Mouse (Mus musculus): ENCODE measurements around the gene Usp33.
A peak's percentile ranks its signal among the peaks of the same experiment; 100 is the strongest.

The Usp33 gene

DNA sequence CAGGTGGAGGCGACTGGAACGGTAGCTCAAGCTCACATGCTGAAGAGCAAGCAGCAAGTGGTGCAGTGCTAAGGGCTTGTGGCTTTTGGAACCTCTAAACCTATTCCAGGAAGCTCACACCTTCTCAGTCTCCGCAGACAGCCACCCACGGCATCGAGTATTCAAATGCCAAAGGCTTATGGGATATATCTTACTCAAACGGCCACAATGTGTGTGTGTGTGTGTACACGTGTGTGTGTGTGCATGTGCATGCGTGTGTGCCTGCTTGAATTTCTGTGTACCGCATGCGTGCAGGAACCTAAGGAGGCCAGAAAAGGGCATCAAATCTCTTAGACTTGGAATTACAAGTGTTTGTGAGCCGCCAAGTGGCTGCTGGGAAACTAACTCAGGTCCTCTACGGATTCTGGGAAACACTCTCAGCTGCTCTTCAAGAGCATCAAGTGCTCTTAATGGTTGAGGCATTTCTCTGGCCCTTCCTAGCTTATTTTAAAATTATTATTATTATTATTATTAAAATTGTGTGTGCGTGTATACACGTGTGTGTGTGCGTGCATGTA, 3.2 kb upstream of the Usp33 start:
- DNase-seq (ENCODE audit: low spot score in 2 of 2) = no peak

DNA sequence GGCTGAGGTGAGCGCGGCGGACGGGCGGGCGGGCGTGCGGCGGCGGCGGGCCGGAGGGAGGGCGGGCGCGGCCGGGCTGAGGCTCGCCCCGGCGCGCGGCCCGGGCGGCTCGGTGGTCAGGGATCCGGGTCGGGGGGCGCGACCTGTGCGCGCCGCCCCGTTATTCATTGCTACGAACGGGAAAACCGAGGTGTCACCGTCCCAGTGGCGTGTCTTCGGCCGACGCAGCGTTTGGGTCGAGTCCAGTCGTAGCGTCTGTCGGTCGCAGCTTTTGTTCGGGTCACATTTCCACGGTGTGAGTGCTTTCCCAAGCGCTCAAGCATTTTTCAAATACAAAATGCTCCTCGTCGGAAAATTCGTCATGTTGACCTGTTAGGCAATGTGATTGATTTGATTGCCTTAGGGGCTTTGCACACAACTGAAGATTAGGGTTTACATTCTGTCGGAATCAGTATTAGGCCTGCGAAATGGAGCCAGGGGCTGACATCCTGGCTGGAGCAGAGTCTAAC, 409 bp downstream of the Usp33 start:
- peak in 1 of 2 experiments; percentile 16 for DNase-seq (ENCODE audit: low spot score in 2 of 2)

DNA sequence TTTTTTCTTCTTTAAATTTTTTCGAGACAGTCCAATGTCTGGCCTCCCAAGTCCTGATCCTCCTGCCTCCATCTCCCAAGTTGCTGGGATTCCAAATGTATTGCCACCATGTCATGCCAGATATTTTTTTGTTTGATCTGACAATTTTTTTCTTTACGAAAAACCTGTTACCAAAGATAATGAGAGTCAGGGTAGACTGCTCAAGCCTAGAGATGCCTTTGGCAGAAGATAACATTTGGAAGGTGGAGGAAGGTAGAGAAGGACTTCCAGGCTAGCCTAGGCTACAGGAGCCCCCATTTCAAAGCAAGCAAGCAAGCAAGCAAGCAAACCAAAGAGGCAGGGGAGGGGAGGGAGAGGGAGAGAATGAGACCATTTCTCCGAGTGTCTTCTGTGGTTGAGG, 949 bp downstream of the Usp33 start:
- DNase-seq (ENCODE audit: low spot score in 2 of 2) = no peak

DNA sequence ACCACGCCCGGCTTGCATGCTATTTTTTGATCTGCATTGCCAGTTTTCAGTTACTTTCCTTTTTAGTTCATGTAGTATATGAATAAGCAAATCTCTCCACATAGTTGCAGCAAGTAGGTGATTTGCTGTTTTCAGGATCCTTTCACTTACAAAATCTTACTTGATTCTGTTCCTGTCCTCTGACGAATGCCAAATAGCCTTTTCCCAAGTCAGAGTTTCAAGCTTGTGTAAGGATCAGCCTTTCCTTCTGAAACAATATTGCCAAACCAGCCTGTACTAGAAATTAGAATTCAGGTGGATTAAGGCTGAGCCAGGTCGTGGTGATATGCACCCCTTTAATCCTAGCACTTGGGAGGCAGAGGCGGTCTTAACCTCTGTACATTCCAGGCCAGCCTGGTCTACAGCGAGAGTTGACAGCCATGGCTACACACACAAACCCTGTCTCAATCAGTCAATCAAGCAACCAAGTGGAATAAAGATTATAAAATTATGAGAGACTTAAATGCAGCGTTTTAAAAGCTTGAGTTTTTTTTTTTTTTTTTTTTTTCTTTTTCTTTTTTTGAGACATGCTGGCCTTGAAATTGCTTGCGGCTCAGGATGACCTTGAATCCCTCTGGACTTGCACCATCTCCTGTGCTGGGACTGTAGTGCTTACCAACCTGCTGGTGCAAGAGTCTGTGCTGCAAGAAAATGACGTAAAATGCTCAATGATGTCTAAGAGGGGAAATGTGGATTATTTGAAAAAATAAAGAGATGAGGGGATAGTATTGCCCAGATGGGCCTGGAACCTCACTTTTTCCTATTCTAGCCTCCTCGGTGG, 1.9 kb downstream of the Usp33 start:
- no peak for DNase-seq (ENCODE audit: low spot score in 2 of 2)

DNA sequence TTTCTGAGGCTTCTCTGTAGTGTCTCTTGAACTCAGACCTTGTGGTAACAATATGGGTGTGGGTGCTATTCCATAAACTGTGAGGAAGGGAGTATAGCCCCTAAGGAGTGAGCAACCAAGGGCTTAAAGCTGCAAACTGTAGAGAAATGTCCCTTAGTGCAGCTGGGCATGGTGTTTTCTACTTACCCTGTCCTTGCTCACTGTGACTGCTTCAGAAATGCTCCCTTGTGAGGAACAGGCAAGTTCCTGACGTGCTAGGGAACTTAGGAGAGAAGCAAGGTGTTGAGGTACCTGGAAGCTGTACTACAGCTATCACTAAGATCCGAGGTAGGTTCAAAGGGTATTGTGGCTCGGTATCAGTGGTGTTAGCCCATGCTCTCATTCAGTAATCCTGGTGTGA, 4.2 kb downstream of the Usp33 start:
- no peak for DNase-seq (ENCODE audit: low spot score in 2 of 2)

DNA sequence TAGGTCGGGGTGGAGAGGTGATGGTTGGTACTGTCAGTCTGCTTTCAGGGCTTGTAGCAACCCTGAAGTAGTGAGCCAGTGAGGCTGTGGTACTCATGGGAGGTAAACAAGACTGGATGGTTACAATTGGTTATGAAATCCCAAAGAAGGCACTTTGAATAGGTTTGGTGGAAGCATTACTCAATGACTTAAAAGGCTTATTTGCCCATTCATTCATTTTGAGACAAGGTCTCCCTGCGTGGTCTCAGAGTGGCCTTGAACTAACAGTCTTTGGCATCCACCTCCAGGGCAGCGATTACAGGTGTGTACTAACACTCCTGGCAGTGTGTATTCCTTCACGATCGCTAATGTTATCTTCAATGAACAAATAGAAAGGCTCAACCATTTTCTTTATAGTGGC, 4.7 kb downstream of the Usp33 start:
- DNase-seq (ENCODE audit: low spot score in 2 of 2) = no peak

DNA sequence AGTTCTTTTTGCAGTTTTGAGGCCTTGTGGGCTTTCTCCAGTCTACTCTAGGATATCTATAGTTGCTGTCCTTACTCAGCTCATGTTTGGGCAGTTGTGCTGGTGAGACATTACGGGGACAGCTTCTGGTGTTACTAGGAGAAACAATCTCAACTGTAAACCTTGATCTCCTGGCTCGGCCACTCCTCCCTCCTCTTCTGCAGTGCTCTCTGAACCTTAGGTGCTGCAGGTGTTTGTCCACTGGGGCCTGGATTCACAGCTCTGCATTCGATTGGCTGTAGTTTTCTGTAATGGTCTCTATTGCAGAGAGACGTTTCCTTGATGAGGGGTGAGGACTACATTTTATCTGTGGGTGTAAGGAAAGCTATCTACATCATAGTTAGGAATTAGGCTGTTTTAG, 6.0 kb downstream of the Usp33 start:
- DNase-seq (ENCODE audit: low spot score in 2 of 2) = no peak

DNA sequence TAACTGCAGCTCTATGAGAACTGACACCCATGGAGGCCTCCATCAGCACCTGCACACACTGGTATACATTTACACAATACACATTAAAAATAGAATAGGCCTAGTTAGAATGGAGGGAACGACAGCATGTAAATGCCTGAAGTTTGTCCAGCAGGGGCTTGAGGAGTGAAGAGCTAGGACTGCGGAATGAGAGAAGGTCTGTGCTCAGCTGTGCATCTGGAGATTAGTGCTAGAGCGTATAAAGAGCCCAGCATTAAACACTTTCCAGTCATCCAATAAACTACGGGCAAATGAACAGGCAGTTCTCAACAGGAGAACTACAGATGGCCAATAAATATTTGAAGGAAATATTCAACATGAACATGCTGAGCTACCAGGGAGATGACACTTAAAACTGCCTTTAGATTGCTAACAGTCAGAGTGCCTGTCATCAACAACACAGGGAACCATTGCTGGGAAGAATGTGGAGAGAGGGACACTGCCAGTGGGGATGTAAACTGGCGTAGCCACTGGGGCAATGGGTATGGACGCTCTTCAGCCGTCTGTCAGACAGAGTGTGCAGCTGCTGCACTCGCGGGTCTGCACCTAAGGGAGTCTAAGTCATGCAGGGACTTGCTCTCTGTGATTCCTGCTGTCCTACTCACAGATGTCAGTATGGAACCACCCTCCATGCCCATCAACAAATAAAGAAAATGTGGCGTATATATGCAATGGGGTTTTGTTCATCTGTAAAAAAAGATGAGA, 7.3 kb downstream of the Usp33 start:
- no peak for DNase-seq (ENCODE audit: low spot score in 2 of 2)

DNA sequence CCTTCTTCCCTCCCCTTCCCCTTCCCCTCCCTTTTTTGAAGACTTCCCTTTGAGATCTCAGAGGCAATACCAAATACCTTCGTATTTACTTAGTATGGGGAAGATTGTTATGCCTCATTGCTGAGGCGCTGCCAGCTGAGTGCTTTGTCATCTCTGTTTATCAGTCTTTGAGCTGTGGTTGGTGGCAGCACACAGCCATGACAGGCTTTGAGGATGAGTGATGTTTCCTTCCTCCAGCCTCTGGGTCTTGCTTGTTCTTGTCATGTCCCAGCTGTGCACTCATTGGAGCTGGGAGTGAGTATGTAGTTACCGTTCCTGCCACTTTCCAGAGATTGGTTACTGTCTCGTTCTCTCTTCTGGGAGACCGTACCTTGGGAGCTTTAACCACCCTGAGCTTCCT, 9.1 kb downstream of the Usp33 start:
- peak in 1 of 2 experiments; percentile 12 for DNase-seq (ENCODE audit: low spot score in 2 of 2)

DNA sequence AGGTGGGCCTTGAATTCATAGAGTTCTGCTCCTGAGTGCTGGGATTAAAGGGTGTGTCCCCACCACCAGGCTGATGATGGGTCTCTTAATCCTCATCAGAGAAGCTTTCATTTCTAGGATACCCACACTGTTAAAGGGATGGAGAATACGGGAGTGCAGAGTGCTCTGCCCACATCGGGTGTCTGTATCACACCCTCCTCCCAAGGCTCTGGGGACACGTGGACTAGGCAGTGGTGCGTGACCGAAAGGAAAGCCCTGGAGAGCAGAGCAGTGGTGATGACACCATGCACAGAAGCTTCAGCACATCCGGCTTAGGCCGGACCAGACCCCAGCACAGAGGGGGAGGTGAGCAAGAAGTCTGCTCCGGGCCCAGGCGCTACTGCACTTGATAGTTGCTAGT, 10.5 kb downstream of the Usp33 start:
- DNase-seq (ENCODE audit: low spot score in 2 of 2) = no peak

DNA sequence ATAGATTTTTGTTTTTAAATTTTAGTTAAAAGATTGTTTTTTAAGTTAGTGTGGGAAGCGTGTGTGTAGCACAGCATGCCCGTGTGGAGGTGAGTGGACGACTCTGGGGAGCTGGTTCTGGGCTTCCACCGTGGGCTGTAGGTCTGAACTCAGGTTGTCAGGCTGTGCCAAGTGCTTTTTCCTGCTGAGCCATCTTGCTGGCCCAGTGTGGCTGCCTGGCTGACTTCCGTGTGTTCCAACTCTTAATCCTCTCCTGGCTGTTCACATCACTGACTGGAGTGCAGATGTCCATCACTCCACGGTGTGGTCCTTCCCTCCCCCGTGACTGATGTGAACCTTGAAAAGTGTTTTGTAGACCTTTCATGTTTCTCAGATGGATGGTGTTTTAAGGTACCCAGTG, 12.9 kb downstream of the Usp33 start:
- DNase-seq (ENCODE audit: low spot score in 2 of 2) = no peak

DNA sequence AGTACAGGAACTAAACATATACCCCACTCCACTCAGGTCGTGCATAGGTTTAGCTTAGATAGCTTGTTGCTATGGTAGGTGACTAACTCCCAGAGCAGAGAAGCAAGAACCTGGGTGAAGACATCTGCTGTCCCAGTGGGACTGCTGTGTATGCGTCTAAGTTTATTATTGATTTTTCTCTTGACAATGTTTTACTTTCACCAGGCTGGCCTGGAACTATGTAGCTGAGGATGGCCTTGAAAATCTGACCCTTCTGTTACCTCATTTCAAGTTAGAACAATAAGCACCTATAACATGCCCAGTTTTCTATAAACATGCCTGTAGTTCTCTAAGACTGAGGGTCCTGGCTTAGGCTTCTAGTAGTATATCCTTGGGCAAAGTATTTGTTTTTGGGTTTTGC, 17.9 kb downstream of the Usp33 start:
- DNase-seq (ENCODE audit: low spot score in 2 of 2) = no peak

DNA sequence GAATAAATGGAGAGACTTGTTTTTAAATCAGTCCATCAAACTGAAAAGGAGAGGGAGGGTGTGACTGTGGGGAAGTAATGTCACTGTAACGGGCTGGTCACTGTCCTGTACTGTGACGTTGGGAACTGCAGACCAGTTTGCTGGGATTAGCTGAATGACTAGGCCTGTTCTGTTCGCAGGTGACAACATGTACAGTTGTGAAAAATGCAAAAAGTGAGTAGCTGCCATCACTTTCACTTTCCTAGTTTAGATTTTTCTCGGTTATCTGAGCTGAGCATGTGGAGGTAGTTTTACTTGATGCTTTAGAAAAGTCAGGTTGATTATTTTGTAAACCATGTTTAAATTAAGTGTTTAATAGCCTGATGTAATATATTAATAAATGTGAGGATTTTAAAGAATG, 29.8 kb downstream of the Usp33 start:
- DNase-seq (ENCODE audit: low spot score in 2 of 2) = no peak

DNA sequence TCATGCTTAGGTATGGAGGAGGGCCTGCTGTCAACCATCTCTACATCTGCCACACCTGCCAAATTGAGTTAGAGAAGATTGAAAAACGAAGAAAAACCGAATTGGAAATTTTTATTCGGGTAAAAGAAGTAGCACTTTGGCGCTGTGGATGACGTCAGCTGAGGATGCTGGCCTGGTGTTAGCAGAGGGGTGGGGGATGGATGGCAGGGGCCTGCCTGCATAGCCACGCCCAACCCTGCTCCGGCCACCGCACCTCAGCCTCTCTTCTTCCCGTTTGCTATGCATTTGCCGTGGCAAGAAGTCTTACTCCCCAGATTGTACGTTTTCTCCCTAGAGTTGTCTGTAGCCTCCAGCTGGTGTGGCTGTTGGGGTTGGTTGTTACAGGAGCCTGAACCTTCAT, 37.8 kb downstream of the Usp33 start:
- DNase-seq (ENCODE audit: low spot score in 2 of 2) = no peak

DNA sequence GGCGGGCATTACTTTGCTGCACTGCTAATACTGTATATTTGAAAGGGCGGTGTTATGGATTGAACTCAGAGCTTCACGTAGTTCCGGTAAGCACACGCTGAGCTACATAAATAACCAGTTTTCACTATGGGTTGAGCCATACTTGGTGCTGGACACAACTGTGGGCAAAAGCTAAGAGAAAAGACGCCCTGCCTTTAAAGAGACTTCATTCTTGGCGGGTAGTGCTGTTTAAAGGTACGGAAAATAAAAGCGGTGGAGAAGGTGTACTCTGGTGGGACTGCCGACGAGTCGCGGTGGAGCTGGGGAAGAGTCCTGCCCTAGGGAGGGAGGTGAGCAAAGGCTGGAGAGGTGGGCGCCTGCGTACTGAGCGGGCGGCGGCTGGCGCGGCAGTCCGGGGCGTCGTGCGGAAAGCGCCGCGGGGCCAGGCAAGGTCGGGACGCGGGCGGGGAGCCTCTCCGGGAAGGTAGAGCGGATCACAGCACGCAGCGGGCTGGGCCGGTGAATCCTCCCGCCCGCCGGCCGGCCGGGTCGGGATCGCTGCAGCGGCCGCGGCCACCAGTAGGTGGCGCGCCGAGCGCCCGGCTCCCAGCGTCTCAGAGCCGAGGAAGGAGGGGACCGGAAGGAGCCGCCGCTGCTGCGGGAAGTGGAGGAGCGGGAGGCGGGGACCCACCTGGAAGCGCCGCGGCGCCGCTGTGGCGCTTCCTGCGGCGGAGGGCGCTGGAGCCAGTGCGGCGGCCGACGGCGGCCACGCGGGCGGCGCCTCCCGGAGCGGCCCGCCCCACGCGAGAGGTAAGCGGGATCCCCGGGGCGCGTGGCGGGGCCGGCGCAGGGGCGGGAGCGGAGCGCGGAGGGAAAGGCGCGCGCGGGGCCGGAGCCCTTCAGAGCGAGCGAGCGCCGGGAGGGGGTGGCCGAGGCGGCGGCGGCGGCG, 49.3 kb downstream of the Usp33 start, which contains the start of gene Zzz3:
Gene Zzz3, plus strand, starts transcription at position 124 of the 928 bp plus-strand sequence.
- peak; percentile 87 to 88 for DNase-seq (ENCODE audit: low spot score in 2 of 2)

DNA sequence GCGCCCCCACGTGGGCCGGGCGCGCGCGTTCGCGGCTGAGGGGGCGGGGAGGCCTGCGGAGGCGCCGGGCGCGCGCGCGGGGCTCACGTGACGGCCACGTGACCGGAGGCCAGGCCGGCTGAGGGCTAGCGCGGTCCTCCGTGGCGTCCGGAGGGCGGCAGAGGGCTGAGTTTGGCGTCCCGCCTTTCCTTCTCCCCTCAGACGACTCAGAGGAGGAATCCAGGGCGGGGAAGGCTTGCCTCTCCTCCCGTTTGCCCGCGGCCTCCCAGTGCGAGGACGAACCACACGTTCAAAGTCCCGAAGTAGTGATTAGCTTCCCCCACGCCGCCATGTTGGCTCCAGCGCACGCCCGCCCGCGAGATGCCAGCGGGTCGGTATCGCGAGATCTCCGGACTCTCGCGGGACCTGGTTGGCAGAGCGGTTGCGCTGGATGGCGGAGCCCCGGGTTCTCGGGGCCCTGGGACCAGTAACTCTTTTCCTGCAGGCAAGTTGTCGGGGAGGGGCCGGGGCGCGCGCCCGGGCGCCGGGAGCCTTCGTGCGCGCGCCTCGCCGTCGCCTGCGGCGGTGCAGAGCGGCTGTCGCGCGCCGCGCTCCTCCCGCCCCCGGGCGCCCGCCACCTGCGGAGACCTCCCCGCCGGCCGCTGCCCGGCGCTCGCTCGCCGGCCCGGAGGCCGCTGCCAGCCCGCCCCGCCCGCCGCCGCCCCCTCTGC, 50.2 kb downstream of the Usp33 start:
- peak; percentile 97 to 99 for DNase-seq (ENCODE audit: low spot score in 2 of 2)

DNA sequence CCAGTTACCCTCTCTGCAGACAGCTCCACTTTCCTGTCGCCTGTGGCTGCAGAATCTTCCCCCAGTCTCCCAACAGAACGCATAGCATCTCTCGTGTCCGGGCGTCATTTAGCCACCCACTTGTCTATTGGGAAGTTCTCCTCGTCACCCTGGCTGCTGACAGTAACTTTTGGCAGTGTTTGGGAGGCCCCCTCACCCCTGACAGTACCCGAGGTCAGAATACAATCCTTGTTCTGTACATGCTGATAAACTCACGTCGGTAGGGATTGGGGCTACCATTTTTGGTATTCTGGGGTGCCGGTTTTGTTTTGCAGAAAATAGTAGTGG, 50.7 kb downstream of the Usp33 start:
- DNase-seq (ENCODE audit: low spot score in 2 of 2) = peak in 1 of 2 experiments; percentile 44

DNA sequence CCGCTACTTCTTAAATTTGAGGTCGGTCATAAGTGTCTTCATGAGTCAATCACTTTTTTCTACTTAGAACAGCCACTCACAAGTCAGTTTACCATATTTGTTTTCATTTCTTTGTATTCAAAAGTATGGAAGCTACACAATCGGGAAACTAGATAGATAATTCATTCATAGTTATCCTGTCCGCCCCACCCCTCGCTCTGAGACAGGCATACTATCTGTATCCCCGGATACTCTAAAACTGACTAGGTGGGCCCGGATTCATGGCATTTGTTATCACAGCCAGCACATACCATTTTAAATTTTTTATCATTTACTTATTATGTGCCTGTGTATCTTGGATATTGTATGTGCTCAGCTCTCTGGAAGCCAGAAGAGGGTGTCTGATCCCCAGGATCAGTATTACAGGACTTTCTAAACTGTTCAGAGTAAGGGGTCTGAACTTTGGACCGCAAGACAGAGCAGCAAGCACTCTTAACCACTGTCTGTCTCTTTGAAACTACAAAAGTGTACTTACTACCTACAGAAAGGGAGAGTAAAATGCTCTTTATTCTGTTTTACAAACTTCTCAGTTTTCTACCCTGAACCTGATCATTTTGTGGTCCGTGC, 51.2 kb downstream of the Usp33 start:
- no peak for DNase-seq (ENCODE audit: low spot score in 2 of 2)

DNA sequence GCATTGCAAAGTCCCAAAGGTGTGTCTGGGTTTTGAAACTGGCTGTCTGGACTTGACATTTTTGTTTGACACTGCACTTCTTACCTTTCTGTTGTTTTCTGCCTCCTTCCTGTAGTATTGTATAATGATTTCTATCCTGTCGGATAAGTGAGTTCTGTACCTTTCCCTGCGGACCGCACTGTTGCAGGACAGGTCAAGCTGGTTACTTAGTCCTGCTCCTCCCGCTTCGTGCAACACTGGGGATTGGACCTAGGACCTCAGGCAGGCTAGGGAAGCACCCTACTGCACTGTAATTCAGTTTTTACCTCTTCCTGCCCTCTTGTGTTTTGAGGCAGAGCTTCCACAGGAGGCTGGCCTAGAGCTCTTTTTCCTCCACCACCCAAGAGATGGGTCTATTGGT, 54.2 kb downstream of the Usp33 start:
- DNase-seq (ENCODE audit: low spot score in 2 of 2) = no peak

DNA sequence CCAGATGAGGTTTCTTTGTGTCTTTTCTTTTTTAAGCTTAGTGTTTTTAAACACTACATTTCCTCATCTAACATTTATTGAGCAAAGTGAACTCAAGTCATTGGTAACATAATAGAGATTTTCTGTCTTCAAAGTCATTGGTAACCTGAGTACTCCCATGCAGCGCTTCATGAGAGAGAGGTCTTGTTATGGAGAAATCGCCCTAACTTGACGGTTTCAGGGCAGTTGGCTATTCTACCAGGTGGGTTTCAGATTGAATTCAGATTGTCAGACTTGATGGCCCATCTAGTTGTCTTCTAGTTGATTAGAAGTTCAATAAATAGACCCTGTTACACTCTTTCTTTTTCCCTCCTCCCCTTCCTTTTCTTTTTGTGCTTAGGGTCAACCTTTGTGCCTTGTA, 54.6 kb downstream of the Usp33 start:
- DNase-seq (ENCODE audit: low spot score in 2 of 2) = no peak

All from thymus, postnatal 10 days (tissue).